Mouse (Mus musculus): ENCODE results near the gene Gosr2. TPM values are rescaled to one million over a fixed set of nuclear protein-coding genes. Genes with fewer than 3 reads are reported as not detected.

The Gosr2 gene
- total and polyA plus RNA-seq, 3 experiments, result 33.2 to 49.7 (median 37.8) TPM

- H3K27me3 ChIP-seq (ENCODE audit: control insufficient read depth, insufficient read depth, low read length), result no peaks in the 10 kb centered on the region; the same call in 1 of the 2 replicates
- WGBS, result 55% methylated on average over 3 of the region's 3 CpGs
- DNase-seq, result no peak
- TF ChIP-seq CTCF (IDR thresholded peaks at IDR 0.05) (no peak), POLR2A (IDR thresholded peaks at IDR 0.05; ENCODE audit: insufficient read depth, low read depth, low read length) (no peak), EP300 (IDR thresholded peaks at IDR 0.05; ENCODE audit: insufficient read depth, low read depth, low read length) (no peak)
- H3K4me1 ChIP-seq (ENCODE audit: control insufficient read depth, insufficient read depth, low read length), result no peaks in the 10 kb centered on the region
- no peak within 1 kb of the TSS for H3K27ac ChIP-seq
- no peak within 1 kb of the TSS for H3K4me3 ChIP-seq
- H3K36me3 ChIP-seq (ENCODE audit: control insufficient read depth, insufficient read depth, low read length), result no peaks in the 10 kb centered on the region
- no peak within 1 kb of the TSS for H3K9ac ChIP-seq (ENCODE audit: low read depth, low read length)
- intact Hi-C loops (cut with DNase I), result loop anchor here (1.0 kb wide), 3 partner anchors 37 to 273 kb away; no protein-coding TSS in a partner anchor
- H3K79me2 ChIP-seq (replicated peaks; ENCODE audit: control insufficient read depth, insufficient read depth, low read length), result no peaks in the 10 kb centered on the region
Measured at GRCm38 (mm10) chr11:103638790-103639189, 58.9 kb downstream of the Gosr2 start, which contains the start of gene Lyzl6. Lyzl6 (minus strand) TSS chr11:103638890.

- intact Hi-C loops (cut with DNase I), result no loop called here
- no peak overlapping the region for H3K4me3 ChIP-seq
- H3K27ac ChIP-seq, result no peak overlapping the region
- no peak for DNase-seq
- no peak for TF ChIP-seq CTCF (IDR thresholded peaks at IDR 0.05)
- no peaks in the 10 kb centered on the region; the same call in 1 of the 2 replicates for H3K27me3 ChIP-seq (ENCODE audit: control insufficient read depth, insufficient read depth, low read length)
- H3K4me1 ChIP-seq (ENCODE audit: control insufficient read depth, insufficient read depth, low read length), result no peaks in the 10 kb centered on the region
- no peak overlapping the region for H3K9ac ChIP-seq (ENCODE audit: low read depth, low read length)
- H3K79me2 ChIP-seq (replicated peaks; ENCODE audit: control insufficient read depth, insufficient read depth, low read length), result no peaks in the 10 kb centered on the region
- WGBS, result 74% methylated on average over 6 of the region's 6 CpGs
- H3K36me3 ChIP-seq (ENCODE audit: control insufficient read depth, insufficient read depth, low read length), result no peaks in the 10 kb centered on the region
Measured at GRCm38 (mm10) chr11:103636261-103636660, 61.4 kb downstream of the Gosr2 start.

- no peaks in the 10 kb centered on the region for H3K4me1 ChIP-seq (ENCODE audit: control insufficient read depth, insufficient read depth, low read length)
- H3K4me3 ChIP-seq, result no peak overlapping the region
- H3K27me3 ChIP-seq (ENCODE audit: control insufficient read depth, insufficient read depth, low read length), result no peaks in the 10 kb centered on the region; the same call in 1 of the 2 replicates
- DNase-seq, result no peak
- no peak overlapping the region for H3K27ac ChIP-seq
- no peaks in the 10 kb centered on the region for H3K36me3 ChIP-seq (ENCODE audit: control insufficient read depth, insufficient read depth, low read length)
- intact Hi-C loops (cut with DNase I), result no loop called here
- no peak overlapping the region for H3K9ac ChIP-seq (ENCODE audit: low read depth, low read length)
- no peaks in the 10 kb centered on the region for H3K79me2 ChIP-seq (replicated peaks; ENCODE audit: control insufficient read depth, insufficient read depth, low read length)
- no peak for TF ChIP-seq POLR2A (IDR thresholded peaks at IDR 0.05; ENCODE audit: insufficient read depth, low read depth, low read length)
- no peak for TF ChIP-seq CTCF (IDR thresholded peaks at IDR 0.05)
- TF ChIP-seq EP300 (IDR thresholded peaks at IDR 0.05; ENCODE audit: insufficient read depth, low read depth, low read length), result no peak
- WGBS, result 56% methylated on average over 3 of the region's 3 CpGs
Measured at GRCm38 (mm10) chr11:103635481-103635880, 62.2 kb downstream of the Gosr2 start.

GRCm38 (mm10) chr11:103634806-103635205, 62.9 kb downstream of the Gosr2 start:
- H3K4me3 ChIP-seq, result no peak overlapping the region
- no peak for DNase-seq
- H3K27me3 ChIP-seq (ENCODE audit: control insufficient read depth, insufficient read depth, low read length), result no peaks in the 10 kb centered on the region; the same call in 1 of the 2 replicates
- H3K79me2 ChIP-seq (replicated peaks; ENCODE audit: control insufficient read depth, insufficient read depth, low read length), result no peaks in the 10 kb centered on the region
- H3K36me3 ChIP-seq (ENCODE audit: control insufficient read depth, insufficient read depth, low read length), result no peaks in the 10 kb centered on the region
- WGBS, result 77% methylated on average over 7 of the region's 7 CpGs
- TF ChIP-seq EP300 (IDR thresholded peaks at IDR 0.05; ENCODE audit: insufficient read depth, low read depth, low read length), result no peak
- TF ChIP-seq CTCF (IDR thresholded peaks at IDR 0.05), result no peak
- TF ChIP-seq POLR2A (IDR thresholded peaks at IDR 0.05; ENCODE audit: insufficient read depth, low read depth, low read length), result no peak
- no peaks in the 10 kb centered on the region for H3K4me1 ChIP-seq (ENCODE audit: control insufficient read depth, insufficient read depth, low read length)
- H3K9ac ChIP-seq (ENCODE audit: low read depth, low read length), result no peak overlapping the region
- no peak overlapping the region for H3K27ac ChIP-seq
- intact Hi-C loops (cut with DNase I), result no loop called here

GRCm38 (mm10) chr11:103627453-103627852, 70.2 kb downstream of the Gosr2 start:
- intact Hi-C loops (cut with DNase I), result no loop called here
- Histone ChIP-seq H3K27me3 (ENCODE audit: control insufficient read depth, insufficient read depth, low read length) (no peaks in the 10 kb centered on the region), H3K4me1 (ENCODE audit: control insufficient read depth, insufficient read depth, low read length) (no peaks in the 10 kb centered on the region), H3K9ac (ENCODE audit: low read depth, low read length) (no peak overlapping the region), H3K4me3 (no peak overlapping the region), H3K36me3 (ENCODE audit: control insufficient read depth, insufficient read depth, low read length) (no peaks in the 10 kb centered on the region), H3K27ac (no peak overlapping the region), H3K79me2 (replicated peaks; ENCODE audit: control insufficient read depth, insufficient read depth, low read length) (no peaks in the 10 kb centered on the region)
- DNase-seq, result no peak
- WGBS, result 73% methylated on average over 23 of the region's 23 CpGs
- TF ChIP-seq EP300 (IDR thresholded peaks at IDR 0.05; ENCODE audit: insufficient read depth, low read depth, low read length), result no peak
- no peak for TF ChIP-seq POLR2A (IDR thresholded peaks at IDR 0.05; ENCODE audit: insufficient read depth, low read depth, low read length)
- no peak for TF ChIP-seq CTCF (IDR thresholded peaks at IDR 0.05)

Other genes starting within 250 kb of the Gosr2 start
- not detected for gene Lrrc37a, start 193.3 kb downstream of the Gosr2 start, total RNA-seq (2021)
- not detected in 2 replicates for gene Lrrc37a, start 193.3 kb downstream of the Gosr2 start, polyA plus RNA-seq (2012; rRNA removed)
- not detected for gene Gm884, start 76.8 kb downstream of the Gosr2 start, total RNA-seq (2021)
- under 0.01 TPM in 1 of 2 replicates, not detected in the other for gene Gm884, start 76.8 kb downstream of the Gosr2 start, polyA plus RNA-seq (2012; rRNA removed)
- not detected for gene Lyzl6, start 59.0 kb downstream of the Gosr2 start, total RNA-seq (2021)
- gene Lyzl6, start 59.0 kb downstream of the Gosr2 start, polyA plus RNA-seq (2012; rRNA removed), result not detected in 2 replicates
- gene Rprml, start 48.3 kb downstream of the Gosr2 start, total RNA-seq (2021), result not detected
- gene Rprml, start 48.3 kb downstream of the Gosr2 start, polyA plus RNA-seq (2012; rRNA removed), result not detected in 2 replicates
- under 1 TPM; 0.70 to 0.75 TPM for gene Wnt9b, start 51.9 kb upstream of the Gosr2 start, total RNA-seq (2021)
- 0.41 and 0.61 TPM in 2 replicates for gene Wnt9b, start 51.9 kb upstream of the Gosr2 start, polyA plus RNA-seq (2012; rRNA removed)
- not detected for gene Wnt3, start 76.3 kb upstream of the Gosr2 start, total RNA-seq (2021)
- gene Wnt3, start 76.3 kb upstream of the Gosr2 start, polyA plus RNA-seq (2012; rRNA removed), result not detected in 2 replicates